In genomic region chr9:55279114-55279825, GRCm38 (mm10) we compare ENCODE assay signal across 27 mouse cellular contexts. TPM values are rescaled to one million over a fixed set of nuclear protein-coding genes. Genes with fewer than 3 reads are reported as not detected.
"Had no signal": no experiment of that assay in that cellular context is flagged by ENCODE, and none has a peak within 500 bp of the region (broad histone marks: within the 10 kb centered on the region; RNA-seq: fewer than 3 reads in every experiment).

No protein-coding gene starts in this region.

- ATAC-seq: hindbrain, postnatal 0 days; intestine, embryonic 16.5 days had no signal

- H3K4me2 ChIP-seq: heart, embryonic 11.5 days; heart, embryonic 13.5 days; heart, embryonic 15.5 days; hindbrain, embryonic 13.5 days; hindbrain, embryonic 15.5 days; kidney, embryonic 15.5 days; limb, embryonic 12.5 days; liver, embryonic 11.5 days had no signal

- H3K27ac ChIP-seq: gastrocnemius, adult 2 months; heart, adult 2 months; heart, embryonic 13.5 days; heart, embryonic 15.5 days; hindbrain, embryonic 13.5 days; hindbrain, embryonic 15.5 days; hindbrain, postnatal 0 days; kidney, embryonic 15.5 days; kidney, postnatal 0 days; layer of hippocampus, adult 2 months; left cerebral cortex, adult 2 months; limb, embryonic 10.5 days; limb, embryonic 12.5 days; liver, embryonic 14.5 days had no signal

- H3K9ac ChIP-seq: heart, embryonic 13.5 days; heart, embryonic 15.5 days; hindbrain, embryonic 13.5 days; hindbrain, embryonic 15.5 days; kidney, embryonic 15.5 days; limb, embryonic 12.5 days; liver, embryonic 14.5 days had no signal

- H3K4me1 ChIP-seq: hindbrain, embryonic 13.5 days; hindbrain, embryonic 15.5 days had no signal

- H3K4me3 ChIP-seq: gastrocnemius, adult 2 months; heart, adult 2 months; heart, embryonic 13.5 days; heart, embryonic 15.5 days; hindbrain, embryonic 13.5 days; hindbrain, embryonic 15.5 days; kidney, embryonic 15.5 days; layer of hippocampus, adult 2 months; left cerebral cortex, adult 2 months; limb, embryonic 10.5 days; limb, embryonic 12.5 days had no signal

- H3K9me3 ChIP-seq: heart, embryonic 13.5 days; heart, embryonic 15.5 days; hindbrain, embryonic 13.5 days; hindbrain, embryonic 15.5 days; kidney, embryonic 15.5 days; limb, embryonic 10.5 days; limb, embryonic 12.5 days had no signal

- DNase-seq: gastrocnemius, adult 2 months; gastrocnemius, postnatal 10 days; gastrocnemius, postnatal 25 days; heart, adult 11 months; heart, adult 2 months; heart, postnatal 14 days; heart, postnatal 36 days; kidney, adult 11 months; kidney, adult 2 months; kidney, adult 9 months; kidney, postnatal 14 days; kidney, postnatal 36 days had no signal

- H3K27me3 ChIP-seq: heart, embryonic 15.5 days; hindbrain, embryonic 13.5 days; kidney, embryonic 15.5 days; limb, embryonic 12.5 days had no signal

- H3K36me3 ChIP-seq: heart, embryonic 13.5 days; heart, embryonic 15.5 days; hindbrain, embryonic 13.5 days; hindbrain, embryonic 15.5 days; kidney, embryonic 15.5 days; limb, embryonic 10.5 days; limb, embryonic 12.5 days had no signal

RNA-seq across cellular contexts. Expression of gene Tmem266, which starts 47.4 kb away (rescaled TPM):
- polyA plus RNA-seq: liver, embryonic 11.5 days; liver, embryonic 14.5 days had no signal
